Mouse (Mus musculus) lung, adult 2 months (tissue): ENCODE results near the gene Magi2. TPM values are rescaled to one million over a fixed set of nuclear protein-coding genes. Genes with fewer than 3 reads are reported as not detected.

Experiments
- DNase-seq: peaks from one replicate; pipeline ENCODE4 v3.0.0; 2022
- H3K4me1 ChIP-seq: fragments of 200-500 bp; 2 replicates; pipeline ENCODE4 v1.6.1; 2011; ENCODE audit warnings: low read length; ENCODE audit not compliant: control insufficient read depth, insufficient read depth
- H3K4me3 ChIP-seq: fragments of 200-500 bp; replicated peaks from 2 replicates; pipeline ENCODE3; 2011; ENCODE audit warnings: low read depth, mild to moderate bottlenecking, control low read depth, low read length; ENCODE audit errors: extremely low read depth
- CTCF ChIP-seq: fragments of 200-500 bp; IDR thresholded peaks from 2 replicates; pipeline ENCODE4 v1.5.1; 2011; ENCODE audit warnings: mild to moderate bottlenecking, low read length, control low read depth; ENCODE audit not compliant: insufficient read depth
- POLR2A ChIP-seq: fragments of 200-500 bp; IDR thresholded peaks from 2 replicates; pipeline ENCODE4 v1.6.1; 2011; ENCODE audit warnings: low read depth, mild to moderate bottlenecking, control low read depth, low read length, borderline replicate concordance; ENCODE audit errors: extremely low read depth
- WGBS: fragments of 180-500 bp; shearing (Covaris S2); methylation state at CpG from one replicate; pipeline ENCODE4 v1.1.7; 2018; 5-methylcytosine and 5-hydroxymethylcytosine counted together
- polyA plus RNA-seq: library from polyadenylated mRNA; depleted of rRNA; stranded (reverse); fragments of >200 nt; gene quantifications from 2 replicates; pipeline ENCODE4 v1.2.3, GENCODE M21; 2012

Gene Magi2
- polyA plus RNA-seq, 1 experiment = 2.7 TPM

- TF ChIP-seq CTCF = no peak
- no peak for TF ChIP-seq POLR2A
- Histone ChIP-seq H3K4me3 (no peak overlapping the region), H3K4me1 (no peaks in the 10 kb centered on the region)
- WGBS = 55% methylated on average over 3 of the region's 3 CpGs
- no peak for DNase-seq
These were observed 819.8 kb downstream of the Magi2 start for GRCm38 (mm10) chr5:20046649-20047048.

DNA sequence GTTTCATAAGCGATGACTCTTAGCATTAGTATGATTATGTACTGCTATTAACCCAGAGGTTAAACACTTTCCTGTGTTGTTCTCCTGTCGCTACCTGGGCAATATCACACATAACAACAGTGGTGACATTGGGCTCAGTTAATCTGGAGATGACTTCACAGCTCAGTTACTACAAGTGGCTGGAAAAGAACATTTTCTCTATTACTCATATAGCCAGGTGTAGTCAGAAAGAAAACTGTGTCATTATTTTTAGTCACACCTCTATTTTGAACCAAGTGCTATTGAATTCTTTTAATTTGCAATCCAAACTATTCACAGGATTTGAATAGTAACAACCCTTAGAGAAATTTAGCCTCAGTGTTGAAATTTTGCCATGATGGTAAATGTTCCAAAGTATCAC is 821.5 kb downstream of the Magi2 start:
- no peak for DNase-seq
- 91% methylated on average over 2 of the region's 2 CpGs for WGBS
- no peak for TF ChIP-seq CTCF
- TF ChIP-seq POLR2A = no peak
- H3K4me1 ChIP-seq = no peaks in the 10 kb centered on the region
- no peak overlapping the region for H3K4me3 ChIP-seq

DNA sequence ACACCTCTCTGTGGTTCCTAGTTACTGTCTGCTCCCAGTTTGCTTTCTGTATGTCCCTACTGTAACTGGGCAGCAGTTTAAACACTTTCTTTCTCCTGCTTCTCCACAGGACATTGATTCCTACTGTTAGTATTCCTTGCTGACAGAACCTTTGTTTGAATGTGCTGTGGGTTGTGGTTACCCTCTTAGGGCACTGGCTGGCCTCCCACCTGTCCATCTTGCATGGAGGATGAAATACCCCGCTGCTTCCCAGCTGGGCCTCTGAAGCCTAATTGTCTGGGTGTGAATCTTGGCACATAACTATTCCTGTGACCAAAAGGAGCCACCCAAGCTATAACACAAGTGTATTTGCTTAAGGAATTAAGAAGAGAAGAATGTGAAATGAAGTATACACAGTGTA is 823.4 kb downstream of the Magi2 start:
- 22% methylated on average over 1 of the region's 1 CpGs for whole genome bisulfite sequencing
- no peak for DNase-seq
- no peak for TF ChIP-seq POLR2A
- TF ChIP-seq CTCF = no peak
- Histone ChIP-seq H3K4me1 (no peaks in the 10 kb centered on the region), H3K4me3 (no peak overlapping the region)

DNA sequence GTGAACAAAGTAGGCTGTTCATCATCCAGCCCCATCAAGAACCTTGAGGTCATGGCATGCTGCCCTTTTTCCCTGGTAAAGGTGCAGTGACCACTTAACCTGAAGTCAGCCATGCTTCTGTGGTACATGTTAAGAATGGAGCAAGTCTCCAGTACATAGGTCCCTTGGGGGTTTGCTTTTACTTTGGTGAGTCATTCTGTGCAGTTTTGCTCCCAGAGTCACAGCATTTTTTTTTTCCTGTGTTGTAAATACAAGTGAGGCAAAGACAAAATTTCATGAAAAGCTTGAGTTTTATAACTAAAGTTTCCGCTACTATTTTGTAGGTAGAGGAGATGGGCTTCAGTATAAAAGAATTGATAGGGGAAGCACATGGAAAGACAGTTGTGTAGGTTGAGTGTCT is 828.2 kb downstream of the Magi2 start:
- Histone ChIP-seq H3K4me3 (no peak overlapping the region), H3K4me1 (no peaks in the 10 kb centered on the region)
- TF ChIP-seq CTCF (no peak), POLR2A (no peak)
- WGBS = 91% methylated on average over 1 of the region's 1 CpGs
- no peak for DNase-seq

DNA sequence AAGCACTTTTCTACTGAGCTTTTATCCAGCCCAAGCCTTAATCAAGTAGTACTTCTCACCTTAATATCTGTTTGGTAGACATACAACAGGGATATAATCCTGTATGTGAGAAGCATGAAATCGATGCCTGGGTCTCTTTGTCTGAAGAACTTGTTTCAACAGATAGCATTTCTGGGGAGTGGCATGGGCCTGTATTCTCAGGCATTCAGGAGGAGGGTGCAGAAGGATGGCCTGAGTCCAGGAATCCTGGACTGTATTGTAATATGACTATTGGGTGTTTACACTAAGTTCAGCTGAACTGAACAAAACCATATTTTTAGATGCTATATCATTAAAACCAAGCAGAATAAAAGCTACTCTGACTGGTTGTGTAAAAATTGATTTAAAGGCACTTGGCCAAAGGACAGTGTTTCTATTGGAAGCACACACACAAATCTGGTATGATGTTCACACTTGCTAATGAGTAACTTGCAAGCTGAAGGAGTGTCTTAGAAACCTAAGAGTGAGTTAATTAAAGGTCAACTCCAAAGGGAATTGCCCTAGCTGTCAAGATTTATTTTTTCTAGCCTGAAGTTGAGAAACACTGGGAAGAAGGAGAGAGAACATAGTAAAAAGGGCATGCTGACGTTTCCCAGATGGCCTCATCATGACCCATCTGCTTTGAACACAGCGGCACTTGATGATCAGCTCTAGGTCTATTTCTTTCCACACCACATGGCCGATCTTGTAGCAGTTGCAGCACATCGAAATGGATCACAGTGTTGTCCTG is 829.4 kb downstream of the Magi2 start:
- Histone ChIP-seq H3K4me1 (no peaks in the 10 kb centered on the region), H3K4me3 (no peak overlapping the region)
- 56% methylated on average over 5 of the region's 5 CpGs for WGBS
- TF ChIP-seq POLR2A (no peak), CTCF (no peak)
- DNase-seq = no peak

DNA sequence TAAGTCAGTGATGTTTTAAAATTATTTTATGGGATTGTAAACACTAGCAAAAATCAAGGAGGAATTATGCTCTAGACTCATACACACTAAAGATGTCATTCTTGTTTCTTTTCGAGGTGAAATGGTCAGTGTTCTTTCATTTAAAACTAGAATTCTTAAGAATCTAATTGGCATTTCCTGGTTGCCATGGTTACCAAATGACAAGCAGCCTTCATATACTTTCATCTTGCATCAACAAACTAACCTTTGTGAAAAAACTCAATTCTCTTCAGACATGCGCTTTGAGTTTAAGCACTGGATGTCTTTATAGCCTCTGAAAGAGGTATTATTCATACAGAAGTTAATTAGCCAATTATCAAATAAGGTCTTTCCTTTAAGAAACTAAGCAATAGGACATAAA is 830.0 kb downstream of the Magi2 start:
- H3K4me1 ChIP-seq = no peaks in the 10 kb centered on the region
- no peak overlapping the region for H3K4me3 ChIP-seq
- no peak for TF ChIP-seq POLR2A
- no peak for TF ChIP-seq CTCF
- 78% methylated on average over 2 of the region's 2 CpGs for WGBS
- no peak for DNase-seq

DNA sequence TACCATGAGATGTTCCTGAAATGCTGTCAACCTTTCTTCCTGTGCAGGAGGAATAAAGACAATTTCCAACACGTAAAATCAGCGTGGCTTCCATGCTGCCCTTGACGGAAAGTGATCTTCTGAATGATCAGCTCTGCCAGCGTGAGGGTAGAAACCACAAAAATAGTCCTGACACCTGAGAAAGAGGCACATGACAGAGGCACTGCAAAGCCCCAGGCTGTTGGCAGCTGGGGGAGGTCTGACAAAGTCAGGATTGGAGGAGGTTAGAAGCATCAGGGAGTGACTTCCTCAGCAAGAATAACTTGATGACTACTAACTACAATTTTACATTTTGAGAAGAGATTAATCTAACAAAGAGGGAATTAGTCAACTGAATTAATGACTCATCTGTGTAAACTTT is 835.2 kb downstream of the Magi2 start:
- Histone ChIP-seq H3K4me3 (no peak overlapping the region), H3K4me1 (no peaks in the 10 kb centered on the region)
- WGBS = 61% methylated on average over 4 of the region's 4 CpGs
- TF ChIP-seq POLR2A (no peak), CTCF (no peak)
- no peak for DNase-seq

DNA sequence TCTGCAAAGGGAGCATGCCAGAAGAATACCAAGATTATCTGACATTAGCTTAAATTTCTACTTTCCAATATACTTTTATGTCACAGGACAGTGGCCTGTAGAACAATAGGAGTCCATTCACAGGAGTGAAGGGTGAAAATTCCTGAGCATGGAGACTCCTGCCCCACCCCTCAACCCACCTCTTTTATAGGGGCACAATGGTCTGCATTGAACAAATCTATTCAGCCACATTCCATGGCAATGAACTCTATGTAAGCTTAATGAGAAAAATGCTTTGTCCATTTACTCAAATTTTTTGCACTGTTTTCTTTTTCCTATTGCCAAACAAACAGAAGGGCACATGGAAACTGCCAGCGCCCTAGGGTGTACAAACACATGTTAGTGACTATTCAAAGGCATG is 838.2 kb downstream of the Magi2 start:
- H3K4me3 ChIP-seq = no peak overlapping the region
- no peak for TF ChIP-seq CTCF
- no peak for TF ChIP-seq POLR2A
- no peaks in the 10 kb centered on the region for H3K4me1 ChIP-seq
- DNase-seq = no peak
- WGBS = 74% methylated on average over 1 of the region's 1 CpGs

GRCm38 (mm10) chr5:20068496-20068895 is 841.7 kb downstream of the Magi2 start:
- H3K4me1 ChIP-seq = no peaks in the 10 kb centered on the region
- H3K4me3 ChIP-seq = no peak overlapping the region
- no peak for DNase-seq
- WGBS = 85% methylated on average over 1 of the region's 1 CpGs
- TF ChIP-seq POLR2A (no peak), CTCF (no peak)

- WGBS = 73% methylated on average over 3 of the region's 3 CpGs
- H3K4me1 ChIP-seq = no peaks in the 10 kb centered on the region
- DNase-seq = no peak
- no peak for TF ChIP-seq CTCF
- TF ChIP-seq POLR2A = no peak
- H3K4me3 ChIP-seq = no peak overlapping the region
These were observed 842.2 kb downstream of the Magi2 start for GRCm38 (mm10) chr5:20068921-20069486.
